Mouse (Mus musculus) hindlimb bud, embryonic 11.5 days (tissue): Measurements from ENCODE around the gene Dicer1.
A peak's percentile ranks its signal among the peaks of the same experiment; 100 is the strongest.

ENCODE experiments used
- DNase-seq: peaks from one replicate; pipeline ENCODE4 v3.0.0-alpha.2; 2012; ENCODE audit warnings: low read depth, low spot score; ENCODE audit errors: extremely low spot score

Gene Dicer1

GRCm38 (mm10) chr12:104751814-104752765, at the start of gene Dicer1:
Gene Dicer1, minus strand, starts transcription at chr12:104751952.
- peak; percentile 82 for DNase-seq

- DNase-seq = no peak
Measured at GRCm38 (mm10) chr12:104799365-104799764, 47.6 kb upstream of the Dicer1 start.

- DNase-seq = no peak
Measured at GRCm38 (mm10) chr12:104797905-104798304, 46.2 kb upstream of the Dicer1 start.

- no peak for DNase-seq
Measured at GRCm38 (mm10) chr12:104796635-104797378, 45.1 kb upstream of the Dicer1 start.

DNA sequence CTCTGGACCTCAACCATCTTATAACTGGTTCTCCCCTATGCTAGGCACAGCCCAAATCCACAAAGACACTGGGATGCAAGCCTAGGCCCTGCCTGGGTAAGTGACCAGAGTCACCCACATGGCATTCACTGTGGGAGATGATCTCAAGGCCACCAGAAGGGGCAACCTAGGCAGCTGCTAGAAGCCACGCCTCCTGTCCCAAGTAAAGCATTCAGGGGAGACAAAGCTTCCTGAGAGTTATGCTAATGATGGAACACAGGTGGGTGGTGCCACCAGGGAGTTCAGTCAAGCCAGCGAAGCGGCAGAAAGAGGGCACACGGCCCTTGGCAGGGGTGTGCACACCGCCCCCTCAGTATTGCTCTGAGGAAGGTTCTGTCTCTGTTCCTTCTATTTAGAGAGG, 43.2 kb upstream of the Dicer1 start:
- no peak for DNase-seq

DNA sequence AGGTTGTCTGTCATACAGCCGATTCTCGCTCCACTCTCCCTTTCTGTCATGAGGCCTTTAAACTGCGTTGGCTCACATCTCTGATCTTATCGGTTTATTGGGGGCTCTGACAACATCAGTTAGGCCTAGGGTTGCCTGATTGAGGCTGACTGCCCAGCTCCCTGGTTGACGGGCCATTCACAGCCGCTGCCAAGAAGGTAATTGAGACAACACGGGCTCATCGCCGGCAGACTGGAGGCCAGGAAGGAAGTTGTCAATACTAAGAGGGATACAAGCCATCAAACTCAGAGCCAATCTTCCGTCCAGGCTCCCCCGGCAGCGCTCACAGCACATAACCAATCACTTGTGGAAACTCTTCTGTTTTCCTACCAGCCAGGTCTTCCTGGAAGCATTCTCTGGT, 41.7 kb upstream of the Dicer1 start:
- DNase-seq = no peak

DNA sequence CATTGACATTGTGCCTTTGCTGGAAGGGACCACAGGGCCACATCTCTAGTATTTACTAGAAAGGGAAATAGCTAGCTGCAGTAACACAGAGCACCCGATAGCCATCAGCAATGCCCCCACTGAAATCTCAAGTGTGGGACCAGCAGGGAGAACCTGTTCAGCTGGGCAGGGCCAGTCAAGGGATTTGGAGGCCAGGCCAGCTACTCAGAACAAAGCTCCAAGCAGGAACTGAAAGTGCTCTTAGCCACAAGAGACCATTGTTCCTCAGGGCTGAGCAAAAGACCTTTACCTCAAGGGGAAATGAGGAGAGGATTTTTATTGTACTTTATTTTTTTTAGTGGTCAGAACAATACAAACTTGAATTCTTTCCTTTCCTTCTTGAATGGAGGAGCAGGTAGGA, 25.9 kb upstream of the Dicer1 start:
- DNase-seq = no peak

- no peak for DNase-seq
Measured at GRCm38 (mm10) chr12:104771941-104772340, 20.2 kb upstream of the Dicer1 start.

DNA sequence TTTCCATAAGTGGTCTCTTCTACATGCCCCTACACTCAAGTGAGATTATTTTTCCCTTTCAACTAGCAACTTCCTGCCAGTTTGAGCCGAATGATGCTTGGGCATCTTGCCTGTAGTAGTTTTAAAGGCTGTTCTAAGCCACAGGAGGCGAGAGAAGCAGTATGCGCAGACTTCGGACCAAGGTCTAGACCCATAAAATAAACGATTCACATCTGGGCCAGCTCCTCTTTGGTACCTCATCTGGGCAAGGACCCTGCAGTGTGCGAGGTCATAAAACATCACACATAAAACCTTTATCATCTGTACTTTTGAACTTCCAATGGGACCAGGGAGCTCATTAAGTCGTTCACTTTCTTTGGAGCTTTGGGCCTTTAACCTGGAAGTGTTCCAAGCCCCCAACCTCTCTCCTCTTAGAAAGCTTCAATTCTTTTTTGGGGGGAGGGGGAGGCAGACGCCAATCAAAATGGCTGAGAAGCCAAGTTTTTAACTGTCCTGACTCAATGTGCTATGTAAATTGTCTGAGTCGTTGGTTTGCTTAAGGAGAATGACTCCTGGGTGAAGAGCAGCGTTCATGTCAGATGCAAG, 17.5 kb upstream of the Dicer1 start:
- no peak for DNase-seq

- no peak for DNase-seq
Measured at GRCm38 (mm10) chr12:104767183-104767582, 15.4 kb upstream of the Dicer1 start.

DNA sequence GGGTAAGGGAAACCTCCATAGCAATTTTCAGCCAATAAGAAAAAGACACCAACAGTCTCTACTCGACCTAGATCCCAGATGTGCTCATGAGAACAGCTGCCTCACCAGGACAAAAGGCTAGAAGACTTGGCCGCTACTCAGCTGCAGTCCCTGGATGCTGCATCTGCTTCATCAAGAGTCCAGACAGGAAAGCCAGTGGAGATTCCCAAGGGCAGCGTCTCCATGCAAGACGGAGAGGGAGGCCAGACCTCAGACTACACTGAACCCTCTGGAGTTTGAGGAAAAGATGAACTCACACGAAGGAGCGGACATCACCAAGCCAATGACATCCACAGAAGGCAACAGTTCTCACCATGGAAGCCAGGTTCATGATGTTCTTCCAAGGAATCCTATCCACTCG, 14.0 kb upstream of the Dicer1 start:
- DNase-seq = no peak

- no peak for DNase-seq
Measured at GRCm38 (mm10) chr12:104765116-104765515, 13.4 kb upstream of the Dicer1 start.

- no peak for DNase-seq
Measured at GRCm38 (mm10) chr12:104763918-104764317, 12.2 kb upstream of the Dicer1 start.

DNA sequence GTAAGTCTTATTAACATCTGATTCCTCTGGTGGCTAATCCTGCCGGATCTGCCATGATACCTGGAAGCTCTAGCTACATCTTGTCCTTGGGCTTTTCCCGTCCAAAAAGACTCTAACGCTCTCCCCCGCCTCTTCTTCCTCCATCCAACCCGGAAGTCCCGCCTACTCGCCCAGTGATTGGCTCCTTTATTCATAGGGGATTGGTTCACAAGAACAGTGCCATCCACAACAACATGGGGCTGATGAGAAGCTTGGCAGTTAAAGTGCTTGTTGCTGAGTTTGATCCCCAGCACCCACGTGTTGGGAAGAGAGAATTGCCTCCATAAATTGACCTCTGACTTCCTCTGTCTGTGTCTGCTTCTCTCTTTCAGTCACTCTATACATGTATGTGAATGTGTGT, 9.7 kb upstream of the Dicer1 start:
- no peak for DNase-seq

GRCm38 (mm10) chr12:104758066-104758465, 6.3 kb upstream of the Dicer1 start:
- DNase-seq = no peak

GRCm38 (mm10) chr12:104753686-104754085, 1.9 kb upstream of the Dicer1 start:
- no peak for DNase-seq

GRCm38 (mm10) chr12:104751331-104751813, 380 bp downstream of the Dicer1 start:
- DNase-seq = no peak

DNA sequence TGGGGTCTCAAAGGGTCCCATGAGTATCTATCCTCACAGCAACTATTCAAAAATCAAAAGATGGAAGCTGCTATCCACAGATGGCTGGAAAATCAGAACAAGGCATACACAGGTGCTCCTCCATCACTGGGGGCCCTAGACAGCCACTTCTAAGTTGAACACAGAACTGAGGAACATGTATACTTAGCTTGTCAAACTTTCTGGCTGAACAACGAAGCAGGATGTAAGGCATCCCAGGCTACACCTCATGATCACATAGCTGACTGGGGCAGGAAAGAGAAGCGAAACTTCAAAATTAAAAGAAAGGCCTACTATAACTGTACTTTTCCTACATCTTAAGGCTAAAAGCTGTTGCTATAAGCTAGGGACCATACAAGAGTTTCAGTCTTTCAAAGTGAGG, 2.8 kb downstream of the Dicer1 start:
- no peak for DNase-seq

DNA sequence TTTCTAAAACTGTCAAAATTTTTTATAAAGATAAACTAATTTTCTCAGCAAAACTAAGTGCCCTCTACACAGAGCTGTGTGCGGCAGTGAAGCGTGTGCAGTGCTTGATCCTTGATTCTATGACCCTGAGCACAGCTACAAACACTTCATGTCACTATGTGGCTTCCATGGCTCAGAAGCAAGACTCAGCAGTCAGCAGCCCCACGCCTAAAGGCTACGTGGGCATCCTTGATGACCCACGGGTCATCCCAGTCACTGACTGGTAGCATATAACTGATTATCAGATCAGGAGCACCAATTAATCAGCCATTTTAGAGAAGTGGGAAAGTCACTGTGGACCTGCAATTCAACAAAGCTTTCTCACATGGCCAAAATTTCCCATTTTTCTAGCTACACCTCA, 4.5 kb downstream of the Dicer1 start:
- no peak for DNase-seq

DNA sequence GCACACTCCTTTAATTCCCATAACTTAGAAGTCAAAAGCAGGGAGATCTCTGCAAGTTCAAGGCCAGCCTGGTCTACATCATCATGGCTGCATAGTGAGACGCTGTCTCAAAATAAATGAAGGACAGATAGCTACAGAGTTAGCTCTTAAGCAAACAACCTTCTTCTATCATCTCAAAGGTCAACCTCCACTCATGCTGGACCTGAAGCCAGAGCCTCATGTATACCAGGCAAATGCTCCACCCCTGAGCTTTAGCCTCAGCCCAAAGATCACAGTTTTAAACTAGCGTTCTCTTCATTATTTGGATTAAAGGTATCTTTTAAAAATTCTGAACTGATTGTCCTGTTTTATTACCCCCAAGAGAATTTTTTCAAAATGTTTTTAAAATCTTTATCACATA, 5.2 kb downstream of the Dicer1 start:
- no peak for DNase-seq

GRCm38 (mm10) chr12:104743687-104744086, 8.1 kb downstream of the Dicer1 start:
- no peak for DNase-seq

DNA sequence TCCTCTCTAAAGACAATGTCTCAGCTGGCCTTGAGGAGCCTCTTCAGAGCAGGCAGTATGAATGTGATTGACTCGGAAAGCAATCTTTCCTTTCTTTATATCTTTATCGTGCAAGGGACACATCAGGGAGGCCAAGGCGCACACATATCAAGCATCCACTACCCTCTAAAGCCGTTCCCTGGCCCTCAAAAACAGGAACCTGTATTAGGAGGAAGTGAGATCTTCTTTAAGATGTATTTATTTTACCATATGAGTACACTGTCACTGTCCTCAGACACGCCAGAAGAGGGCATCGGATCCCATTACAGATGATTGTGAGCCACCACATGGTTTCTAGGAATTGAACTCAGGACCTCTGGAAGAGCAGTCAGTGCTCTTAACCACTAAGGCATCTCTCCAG, 9.5 kb downstream of the Dicer1 start:
- no peak for DNase-seq
